Mouse (Mus musculus) forebrain, embryonic 16.5 days (tissue): ENCODE data around the gene Dhx30. TPM values are rescaled to one million over a fixed set of nuclear protein-coding genes. Genes with fewer than 3 reads are reported as not detected.
A peak's percentile ranks its signal among the peaks of the same experiment; 100 is the strongest.

ENCODE experiments used
- ATAC-seq: fragments of 200-750 bp; cut with Nextera tagmentation; 2 replicates; pipeline ENCODE4 v1.8.0; 2017; ENCODE audit warnings: mild to moderate bottlenecking, moderate library complexity
- H3K27ac ChIP-seq: fragments of 300-500 bp; sonication (generic); 2 replicates; pipeline ENCODE4 v1.5.1; 2014; ENCODE audit warnings: low read length, control low read depth
- H3K27me3 ChIP-seq: fragments of 300-500 bp; sonication (generic); replicated peaks from 2 replicates; pipeline ENCODE4 v1.6.1; 2014; ENCODE audit warnings: low read length; ENCODE audit not compliant: control insufficient read depth, insufficient read depth
- H3K36me3 ChIP-seq: fragments of 300-500 bp; sonication (generic); 2 replicates; pipeline ENCODE4 v1.6.1; 2014; ENCODE audit not compliant: control insufficient read depth, insufficient read depth
- H3K4me1 ChIP-seq: fragments of 300-500 bp; sonication (generic); replicated peaks from 2 replicates; pipeline ENCODE4 v1.6.1; 2014; ENCODE audit warnings: low read length; ENCODE audit not compliant: control insufficient read depth, insufficient read depth
- H3K4me2 ChIP-seq: fragments of 300-500 bp; sonication (generic); 2 replicates; pipeline ENCODE4 v1.6.1; 2014; ENCODE audit warnings: mild to moderate bottlenecking, low read length, control low read depth
- H3K4me3 ChIP-seq: fragments of 300-500 bp; sonication (generic); replicated peaks from 2 replicates; pipeline ENCODE4 v1.5.1; 2014; ENCODE audit warnings: mild to moderate bottlenecking, low read length, control low read depth
- H3K9ac ChIP-seq: fragments of 300-500 bp; sonication (generic); replicated peaks from 2 replicates; pipeline ENCODE4 v1.6.1; 2014; ENCODE audit warnings: low read depth, low read length, control low read depth
- H3K9me3 ChIP-seq: fragments of 300-500 bp; sonication (generic); 2 replicates; pipeline ENCODE4 v1.6.1; 2016; ENCODE audit warnings: low read length; ENCODE audit not compliant: control insufficient read depth
- WGBS: fragments of 180-500 bp; shearing (Covaris S2); extraction: QIAGEN DNeasy Blood & Tissue Kit; methylation state at CpG from one replicate; pipeline ENCODE4 v1.1.7; 2014; 5-methylcytosine and 5-hydroxymethylcytosine counted together
- polyA plus RNA-seq: library from polyadenylated mRNA; unstranded; fragments of >200 nt; fragmentation: Nextera tagmentation; extraction: Ambion mirVana; gene quantifications from 2 replicates; pipeline ENCODE4 v1.2.1, GENCODE M21; 2015

The Dhx30 gene
- polyA plus RNA-seq, 1 experiment from 2014 or later: 253 TPM

DNA sequence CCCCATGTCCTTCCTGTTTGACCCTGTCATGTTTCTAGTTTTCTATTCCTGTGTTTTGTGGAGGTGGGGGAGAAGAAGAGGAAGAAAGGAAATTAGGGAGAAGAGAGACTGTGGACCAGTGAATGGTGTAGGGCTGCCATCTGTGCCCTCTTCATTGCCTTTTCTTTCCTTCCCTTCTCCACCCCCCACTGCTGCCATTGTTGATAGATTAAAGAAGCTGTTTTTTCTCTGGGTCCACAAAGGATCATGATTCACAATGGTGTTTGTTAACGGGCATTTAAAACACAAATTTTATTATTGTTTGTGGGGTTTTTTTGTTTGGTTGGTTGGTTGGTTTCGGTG, 63.6 kb downstream of the Dhx30 start:
- no peaks in the 10 kb centered on the region for H3K27me3 ChIP-seq

DNA sequence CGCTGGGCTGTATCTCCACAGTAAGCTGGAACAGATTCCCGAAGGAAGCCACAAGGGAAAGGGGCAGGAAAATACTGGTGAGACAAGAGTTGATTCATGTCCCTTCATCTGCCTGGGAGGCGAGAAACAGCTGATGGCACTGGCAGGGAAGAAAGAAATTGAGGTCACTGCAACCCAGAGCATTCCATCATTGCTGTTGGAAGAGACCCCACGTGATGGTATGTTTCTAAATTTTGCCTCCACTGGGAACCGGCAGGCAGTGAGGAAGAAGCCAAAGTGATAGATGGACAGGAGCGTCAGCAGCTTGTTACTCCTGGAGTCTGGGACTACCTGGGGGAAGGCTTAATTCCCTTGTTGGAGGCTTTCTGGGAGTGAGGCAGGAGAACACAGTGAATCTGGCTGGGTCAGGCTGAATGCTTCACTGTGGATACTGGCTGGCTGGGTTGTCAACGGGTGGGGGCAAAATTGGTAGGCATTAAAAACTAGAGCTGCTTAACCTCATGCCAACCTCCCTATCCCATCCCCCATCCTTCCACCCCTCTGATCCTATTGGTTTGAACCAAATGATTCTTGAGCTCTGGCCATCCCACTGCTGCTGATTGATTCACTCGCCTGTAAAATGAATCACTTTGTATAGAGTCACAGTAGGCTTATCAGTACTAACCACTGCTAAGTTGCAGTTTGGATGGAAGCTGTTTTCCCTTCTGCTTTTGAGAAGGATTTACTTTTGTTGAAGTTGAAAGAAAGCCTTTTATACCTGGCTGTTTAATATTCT, 64.1 kb downstream of the Dhx30 start:
- peak; percentile 69 for ATAC-seq
- WGBS: 18% methylated on average over 8 of the region's 8 CpGs
- Histone ChIP-seq H3K27me3 (no peaks in the 10 kb centered on the region), H3K4me2 (peak overlapping the region; percentile 67), H3K36me3 (no peaks in the 10 kb centered on the region), H3K27ac (peak overlapping the region; percentile 85), H3K9ac (peak overlapping the region; percentile 74), H3K4me3 (peak overlapping the region; percentile 52), H3K9me3 (no peaks in the 10 kb centered on the region), H3K4me1 (peaks cover 40% of the 10 kb centered on the region)

More for the DNA sequence above, 63.6 kb downstream of the Dhx30 start:
- 9% methylated on average over 2 of the region's 2 CpGs for WGBS
- H3K4me3 ChIP-seq: peak overlapping the region; percentile 52
- ATAC-seq: peak; percentile 37; the same call in 1 of the 2 replicates
- H3K36me3 ChIP-seq: no peaks in the 10 kb centered on the region
- H3K4me2 ChIP-seq: peak overlapping the region; percentile 67
- H3K9ac ChIP-seq: peak overlapping the region; percentile 74; the same call in 1 of the 2 replicates
- H3K9me3 ChIP-seq: no peaks in the 10 kb centered on the region
- H3K27ac ChIP-seq: peak overlapping the region; percentile 85
- H3K4me1 ChIP-seq: peaks cover 40% of the 10 kb centered on the region

DNA sequence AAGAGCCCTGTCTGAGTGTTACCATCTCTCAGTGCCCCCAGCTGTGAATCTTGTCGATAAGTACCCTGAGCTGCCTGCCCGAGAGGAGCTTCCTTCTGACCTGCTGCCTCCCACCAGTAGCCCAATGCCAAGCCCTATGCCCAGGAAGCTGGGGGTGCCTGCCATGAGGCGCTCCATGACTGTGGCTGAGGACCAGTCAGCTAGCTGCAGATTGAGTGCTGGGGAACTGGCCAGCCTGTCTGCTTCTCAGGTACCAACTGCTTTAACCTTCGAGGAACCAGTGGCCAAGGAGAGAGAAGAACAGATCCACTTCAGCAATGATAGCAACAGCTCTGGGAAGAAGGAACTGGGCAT, 64.7 kb downstream of the Dhx30 start:
- no peak for ATAC-seq
- peak overlapping the region; percentile 52 for H3K4me3 ChIP-seq
- peak overlapping the region; percentile 67 for H3K4me2 ChIP-seq

DNA sequence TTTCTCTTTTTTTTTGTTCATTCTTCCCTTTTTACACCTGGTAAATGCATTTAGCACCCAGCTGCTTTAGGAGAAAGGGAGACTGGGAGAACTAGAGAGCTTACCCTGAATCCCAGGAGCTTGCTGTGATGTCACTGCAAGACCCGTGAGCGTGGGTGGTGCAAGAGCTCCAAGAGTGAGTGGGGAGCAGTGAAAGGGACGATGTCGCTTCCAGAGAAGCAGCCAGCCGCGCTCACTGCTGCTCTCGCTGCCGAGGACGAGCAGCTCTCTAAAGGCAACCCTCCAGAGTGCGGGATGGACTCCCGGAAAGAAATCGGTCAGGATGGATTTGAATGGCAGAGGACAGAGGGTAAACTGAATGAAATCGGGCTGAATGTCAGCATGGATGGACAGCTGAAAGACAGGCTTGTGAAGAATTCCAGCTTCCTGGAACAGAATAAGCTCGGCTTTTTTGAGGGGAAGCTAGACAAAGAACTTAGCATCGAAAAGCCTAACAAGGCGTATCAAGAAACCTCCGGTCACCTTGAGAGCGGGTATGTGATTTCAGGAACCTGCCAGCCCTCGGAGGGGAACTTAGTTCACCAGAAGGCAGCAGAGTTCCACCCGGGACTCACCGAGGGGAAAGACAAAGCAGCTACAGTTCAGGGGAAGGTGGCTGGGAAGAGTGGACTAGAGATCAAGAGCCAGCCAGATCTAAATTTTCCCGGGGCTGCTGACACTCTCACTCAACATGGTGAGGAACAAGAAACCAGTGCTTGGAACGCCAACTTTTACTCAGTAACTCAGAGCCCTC, 65.6 kb downstream of the Dhx30 start:
- Histone ChIP-seq H3K9ac (peak overlapping the region; percentile 74), H3K9me3 (no peaks in the 10 kb centered on the region), H3K4me3 (peak overlapping the region; percentile 52), H3K27me3 (no peaks in the 10 kb centered on the region), H3K36me3 (no peaks in the 10 kb centered on the region), H3K27ac (peak overlapping the region; percentile 85), H3K4me1 (peaks cover 37% of the 10 kb centered on the region), H3K4me2 (peak overlapping the region; percentile 67)
- 5% methylated on average over 23 of the region's 23 CpGs for whole genome bisulfite sequencing
- peak; percentile 57 for ATAC-seq

More for the DNA sequence above, 64.7 kb downstream of the Dhx30 start:
- Histone ChIP-seq H3K27me3 (no peaks in the 10 kb centered on the region), H3K9ac (peak overlapping the region; percentile 74), H3K9me3 (no peaks in the 10 kb centered on the region), H3K27ac (peak overlapping the region; percentile 85), H3K4me1 (peaks cover 40% of the 10 kb centered on the region), H3K36me3 (no peaks in the 10 kb centered on the region)
- 53% methylated on average over 4 of the region's 4 CpGs for WGBS

DNA sequence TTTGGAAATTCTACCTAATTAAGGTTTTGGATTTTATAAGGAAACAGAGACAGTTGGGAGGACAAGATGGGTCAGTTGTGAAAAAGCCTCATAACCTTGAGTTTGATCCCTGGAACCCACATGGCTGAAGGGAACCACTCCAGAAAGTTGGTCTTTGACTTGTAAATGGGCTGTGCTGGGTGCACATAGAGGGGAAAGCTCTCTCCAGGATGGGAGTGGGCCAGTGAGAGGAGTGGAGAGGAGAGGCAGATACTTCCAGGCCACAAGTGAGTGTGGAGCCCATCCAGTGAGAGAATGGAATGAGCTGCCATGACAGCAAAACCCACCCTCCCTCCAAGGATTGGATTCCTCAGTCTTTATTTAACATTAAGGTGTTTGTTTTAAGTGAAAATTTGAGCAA, 66.4 kb downstream of the Dhx30 start:
- peak overlapping the region; percentile 67 for H3K4me2 ChIP-seq
- H3K9ac ChIP-seq: no peak overlapping the region
- no peaks in the 10 kb centered on the region for H3K36me3 ChIP-seq
- H3K27me3 ChIP-seq: no peaks in the 10 kb centered on the region
- H3K27ac ChIP-seq: peak overlapping the region; percentile 30; the same call in 1 of the 2 replicates
- ATAC-seq: no peak
- peaks cover 34% of the 10 kb centered on the region for H3K4me1 ChIP-seq
- H3K9me3 ChIP-seq: no peaks in the 10 kb centered on the region
- no peak overlapping the region for H3K4me3 ChIP-seq

DNA sequence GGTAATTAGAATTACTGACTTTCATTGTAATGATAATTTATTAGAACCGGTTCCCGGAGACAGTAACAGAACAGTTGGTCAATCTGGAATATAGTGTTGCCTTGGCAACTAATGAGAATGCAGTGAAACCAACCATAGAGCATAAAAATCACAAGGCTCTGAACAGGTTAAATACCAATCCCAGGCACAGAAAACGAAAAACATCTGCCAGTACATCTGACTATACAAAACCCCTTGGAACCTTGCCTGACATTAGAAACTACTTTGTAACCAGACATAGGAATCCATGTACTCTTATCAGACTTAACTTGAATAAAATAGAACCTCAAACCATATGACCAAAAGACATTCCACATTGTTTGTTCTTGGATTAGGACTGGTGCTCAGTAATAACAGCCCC, 69.8 kb downstream of the Dhx30 start:
- no peak for ATAC-seq
- Histone ChIP-seq H3K36me3 (no peaks in the 10 kb centered on the region), H3K9me3 (no peaks in the 10 kb centered on the region), H3K4me2 (no peak overlapping the region), H3K27me3 (no peaks in the 10 kb centered on the region), H3K4me3 (no peak overlapping the region), H3K27ac (no peak overlapping the region), H3K9ac (no peak overlapping the region), H3K4me1 (peaks cover 14% of the 10 kb centered on the region)
- WGBS: 4% methylated on average over 3 of the region's 3 CpGs

DNA sequence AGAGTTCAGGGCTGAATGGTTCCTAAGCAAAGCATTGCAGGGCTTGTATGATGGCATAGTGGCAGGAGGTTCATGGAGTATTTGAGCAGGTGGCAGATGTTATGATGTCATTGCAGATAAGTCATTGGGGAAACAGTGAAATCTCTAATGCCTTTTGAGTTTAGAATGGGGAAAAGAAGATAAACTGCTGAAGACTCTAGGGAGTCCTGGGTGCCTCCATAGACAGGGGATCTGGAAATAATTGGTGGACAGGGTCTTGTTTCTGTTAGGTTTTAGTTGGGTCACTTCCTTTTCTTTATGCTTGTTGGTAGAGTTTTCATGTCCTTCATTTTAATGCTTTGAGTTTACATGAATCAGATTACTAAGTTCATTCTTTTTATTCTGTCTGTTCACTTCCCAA, 70.4 kb downstream of the Dhx30 start:
- H3K27me3 ChIP-seq: no peaks in the 10 kb centered on the region
- no peak overlapping the region for H3K9ac ChIP-seq
- no peak overlapping the region for H3K27ac ChIP-seq
- H3K9me3 ChIP-seq: no peaks in the 10 kb centered on the region
- no peak overlapping the region for H3K4me2 ChIP-seq
- H3K4me1 ChIP-seq: peaks cover 8% of the 10 kb centered on the region
- no peaks in the 10 kb centered on the region for H3K36me3 ChIP-seq
- no peak overlapping the region for H3K4me3 ChIP-seq
- ATAC-seq: no peak

DNA sequence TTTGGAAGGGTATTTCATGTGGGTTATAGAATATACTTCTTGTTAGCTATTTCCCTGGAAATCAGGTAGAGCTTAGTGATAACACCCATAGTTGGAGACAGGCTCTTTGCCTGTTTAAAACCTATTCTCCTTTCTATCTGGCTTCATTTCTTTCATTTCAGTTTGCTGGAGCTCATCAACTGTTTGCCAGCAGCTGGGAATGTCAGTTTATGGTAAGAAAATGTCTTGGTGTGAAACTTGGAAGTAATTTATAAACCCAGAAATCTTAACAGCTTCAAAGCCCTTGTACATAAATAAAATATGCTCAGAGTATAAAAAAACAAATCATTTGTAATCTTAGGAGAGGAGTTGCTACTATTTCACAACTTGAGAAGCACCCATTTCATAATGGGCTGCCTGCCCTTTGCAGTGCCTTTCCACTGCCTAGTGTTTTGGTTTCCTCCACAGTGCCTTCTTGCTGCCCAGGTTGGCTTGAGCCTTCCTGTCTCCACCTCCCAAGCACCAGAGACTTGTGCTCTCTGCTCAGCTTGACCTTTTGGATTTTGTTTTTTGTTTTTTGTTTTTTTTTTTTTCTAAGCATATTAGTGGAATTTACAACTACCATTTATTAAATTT, 71.8 kb downstream of the Dhx30 start:
- Histone ChIP-seq H3K4me2 (no peak overlapping the region), H3K4me1 (no peaks in the 10 kb centered on the region; the same call in 1 of the 2 replicates), H3K36me3 (no peaks in the 10 kb centered on the region), H3K4me3 (no peak overlapping the region), H3K27me3 (no peaks in the 10 kb centered on the region), H3K9ac (no peak overlapping the region), H3K27ac (no peak overlapping the region), H3K9me3 (no peaks in the 10 kb centered on the region)
- no peak for ATAC-seq

DNA sequence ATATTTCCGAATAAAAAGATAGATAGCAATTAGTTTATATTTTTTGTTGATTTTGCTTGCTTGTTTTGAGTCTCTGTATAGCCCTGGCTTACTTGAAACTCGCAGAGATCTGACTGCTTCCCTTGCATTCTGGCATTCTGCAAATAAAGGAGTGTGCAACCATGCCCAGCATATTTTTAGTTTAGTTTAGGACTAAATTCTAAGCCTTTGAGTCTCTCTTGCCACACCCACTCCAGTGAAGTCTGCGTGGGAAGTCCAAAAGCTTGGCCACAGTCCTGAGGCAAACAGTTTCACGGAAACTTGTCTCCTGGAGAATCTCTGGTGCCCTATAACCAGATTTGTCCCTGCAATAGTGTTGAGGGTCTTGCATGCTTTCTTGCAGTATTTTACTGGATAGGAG, 73.3 kb downstream of the Dhx30 start:
- no peak for ATAC-seq
- H3K27ac ChIP-seq: no peak overlapping the region
- no peak overlapping the region for H3K4me2 ChIP-seq
- H3K9ac ChIP-seq: no peak overlapping the region
- no peaks in the 10 kb centered on the region for H3K9me3 ChIP-seq
- no peaks in the 10 kb centered on the region for H3K36me3 ChIP-seq
- no peak overlapping the region for H3K4me3 ChIP-seq
- WGBS: 94% methylated on average over 4 of the region's 4 CpGs
- no peaks in the 10 kb centered on the region for H3K27me3 ChIP-seq
- H3K4me1 ChIP-seq: no peaks in the 10 kb centered on the region; the same call in 1 of the 2 replicates
